Mouse (Mus musculus) urinary bladder, postnatal 0 days (tissue): ENCODE data around the gene Mgat4e. TPM values are rescaled to one million over a fixed set of nuclear protein-coding genes. Genes with fewer than 3 reads are reported as not detected.

Source experiments
- polyA plus RNA-seq: library from polyadenylated mRNA; unstranded; fragments of >200 nt; fragmentation: Nextera tagmentation; extraction: Ambion mirVana; gene quantifications from 2 replicates; pipeline ENCODE4 v1.2.1, GENCODE M21; 2015

Mgat4e gene
- polyA plus RNA-seq: not detected in 2 replicates

DNA sequence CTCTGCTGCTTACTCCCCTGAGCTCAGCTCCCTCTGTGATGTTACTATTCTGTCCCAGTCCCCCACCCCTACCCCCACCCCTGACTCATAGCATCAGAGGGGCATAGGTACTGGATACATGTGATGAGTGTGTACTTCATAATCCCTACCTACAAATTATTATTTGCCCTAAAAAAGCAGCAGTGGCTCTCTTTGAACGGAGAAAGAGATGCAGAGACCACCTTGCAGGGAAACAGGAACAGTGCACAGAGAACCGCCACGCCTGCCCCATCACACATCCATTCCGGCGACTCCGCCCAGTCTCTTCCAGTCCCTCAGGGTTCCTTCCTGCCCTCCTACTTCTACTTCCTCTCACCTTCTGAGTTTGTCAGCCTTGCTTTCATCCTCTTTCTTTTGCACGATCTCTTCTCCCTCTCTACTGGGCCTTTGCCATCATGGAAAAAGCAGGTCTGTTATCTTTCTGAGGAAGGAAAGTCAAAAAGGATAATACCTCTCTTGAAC is at the start of gene Mgat4e:
Gene Mgat4e, minus strand, starts transcription at position 51 of the 501 bp plus-strand sequence.

DNA sequence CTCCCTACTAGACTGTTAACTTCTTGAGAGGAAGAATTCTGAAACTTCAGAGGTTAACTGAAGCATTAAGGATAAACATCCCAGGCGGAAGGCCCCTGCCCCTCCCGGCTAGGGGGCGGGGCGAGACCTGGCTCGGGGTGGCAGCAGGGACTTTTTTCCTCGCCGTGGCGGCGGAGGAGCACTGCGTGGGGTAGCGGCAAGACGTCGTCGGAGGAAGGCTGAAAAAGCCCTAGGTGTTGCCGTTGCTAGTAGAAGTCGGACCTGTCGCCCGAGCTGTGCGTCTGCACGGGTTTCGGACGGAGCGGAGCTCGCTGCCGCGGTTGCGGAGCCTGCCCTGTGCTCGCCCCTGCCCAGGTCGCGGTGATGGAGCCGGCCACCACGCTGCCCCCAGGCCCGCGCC is 10.5 kb upstream of the Mgat4e start, which contains the start of gene Kdm5b:
Gene Kdm5b, plus strand, starts transcription at position 196 of the 400 bp plus-strand sequence.

DNA sequence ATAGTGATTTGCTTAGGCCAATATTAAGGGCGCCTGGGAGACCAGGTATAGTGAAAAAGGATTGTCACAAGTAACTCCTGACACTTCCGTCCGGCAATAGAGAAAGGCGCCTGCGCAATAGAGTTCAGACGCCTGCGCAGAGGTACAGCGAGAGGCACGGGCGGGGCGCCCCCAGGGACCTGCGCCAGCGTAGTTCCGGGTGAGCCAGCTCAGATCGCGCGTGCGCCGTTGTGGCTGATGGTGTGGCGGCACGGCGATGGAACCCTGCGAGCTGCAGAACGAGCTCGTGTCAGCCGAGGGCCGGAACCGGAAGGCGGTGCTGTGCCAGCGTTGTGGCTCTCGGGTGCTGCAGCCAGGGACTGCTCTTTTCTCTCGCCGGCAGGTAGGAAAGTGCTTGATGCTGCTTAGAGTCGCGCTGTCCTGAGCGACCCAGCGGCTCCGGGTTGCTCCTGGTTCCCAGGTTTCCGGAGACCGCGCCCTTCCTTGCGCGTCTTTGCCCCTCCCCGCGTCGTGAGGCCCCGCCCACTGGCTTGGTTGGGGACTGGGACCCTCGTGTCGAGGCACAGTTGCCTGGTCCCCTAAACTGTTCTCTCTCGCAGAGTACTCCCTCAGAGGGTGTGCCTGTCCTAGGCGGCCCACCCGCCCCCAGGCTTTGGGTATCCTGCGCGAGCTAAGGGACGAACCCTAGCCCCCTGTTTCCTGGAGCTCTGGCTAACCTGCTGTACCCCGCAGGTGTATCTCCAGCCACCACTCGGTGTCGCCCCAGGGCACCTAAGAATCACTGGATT is 54.9 kb downstream of the Mgat4e start, which contains the start of gene Rabif:
Gene Rabif, plus strand, starts transcription at position 221 of the 788 bp plus-strand sequence.

Other genes with a start within 250 kb of the Mgat4e start
- 2.4 and 2.6 TPM in 2 replicates for gene Ppfia4, start 216.8 kb downstream of the Mgat4e start, polyA plus RNA-seq
- 41.2 and 52.5 TPM in 2 replicates for gene Tmem183a, start 187.7 kb downstream of the Mgat4e start, polyA plus RNA-seq
- not detected in 2 replicates for gene 4933406M09Rik, start 163.7 kb downstream of the Mgat4e start, polyA plus RNA-seq
- 24.3 and 24.4 TPM in 2 replicates for gene Cyb5r1, start 144.1 kb downstream of the Mgat4e start, polyA plus RNA-seq
- 99.2 and 102 TPM in 2 replicates for gene Adipor1, start 134.3 kb downstream of the Mgat4e start, polyA plus RNA-seq
- gene Klhl12, start 94.2 kb downstream of the Mgat4e start, polyA plus RNA-seq: 12.1 and 12.8 TPM in 2 replicates
- gene Rabif, start 55.0 kb downstream of the Mgat4e start, polyA plus RNA-seq: 27.2 and 27.4 TPM in 2 replicates
- 33.6 and 35.8 TPM in 2 replicates for gene Kdm5b, start 10.5 kb upstream of the Mgat4e start, polyA plus RNA-seq
- 0.65 and 1.0 TPM in 2 replicates for gene Syt2, start 97.0 kb upstream of the Mgat4e start, polyA plus RNA-seq